ENCODE assay signal across 8 mouse cellular contexts in the genomic region with DNA sequence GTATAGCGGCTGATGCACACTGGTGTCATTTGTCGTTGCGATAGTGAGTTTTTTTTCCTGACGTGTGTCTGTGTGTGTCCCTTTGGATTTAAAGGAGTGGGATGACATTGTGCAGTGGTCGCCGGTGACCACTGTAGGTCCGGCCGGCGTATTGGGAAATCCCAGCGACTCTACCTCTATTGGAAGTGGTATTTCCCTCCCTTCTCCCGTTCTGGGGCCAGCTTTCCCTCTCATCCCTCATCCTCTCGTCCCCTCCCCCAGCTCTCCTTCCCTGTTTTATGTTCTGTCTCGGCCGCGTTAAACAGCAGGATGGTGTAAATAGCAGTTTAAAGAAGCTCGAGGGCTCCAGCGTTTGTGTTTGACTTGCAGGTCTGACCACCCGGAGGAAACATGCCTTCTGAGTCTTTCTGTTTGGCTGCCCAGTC. TPM values are rescaled to one million over a fixed set of nuclear protein-coding genes. Genes with fewer than 3 reads are reported as not detected.
DNase-seq lines count a peak whose midpoint lies in the region; ATAC-seq lines count a peak whose summit lies in the region.

No protein-coding gene starts in this region.

- peak overlapping the region; percentile 91 for H3K27ac ChIP-seq in forebrain, embryonic 12.5 days

- DNase-seq in MEL-GATA-1-ER (ENCODE audit: extremely low read depth, low read depth) = peak; percentile 35
- DNase-seq in brain, adult 2 months (ENCODE audit: low read depth, low spot score) = peak; percentile 58
- DNase-seq in heart, postnatal 14 days = peak; percentile 13 to 24
- peak; percentile 36 to 52 for DNase-seq in kidney, postnatal 36 days
- peak; percentile 10 for DNase-seq in lung, postnatal 25 days (ENCODE audit: low spot score)
- DNase-seq in right cerebral cortex, postnatal 25 days = peak; percentile 11
- no peak for DNase-seq in ovary, adult 18-20 months (ENCODE audit: low spot score)

- intact Hi-C loops in heart, postnatal 14 days (cut with DNase I) = loop anchor here (2.0 kb wide), 1 partner anchor 48 kb away; no protein-coding TSS in a partner anchor

- H3K4me2 ChIP-seq in forebrain, embryonic 12.5 days = peak overlapping the region; percentile 59

- H3K4me3 ChIP-seq in forebrain, embryonic 12.5 days (replicated peaks) = peak overlapping the region; percentile 86

- peak overlapping the region; percentile 77 for H3K9ac ChIP-seq in forebrain, embryonic 12.5 days

- H3K4me1 ChIP-seq in forebrain, embryonic 12.5 days = peaks cover 15% of the 10 kb centered on the region

- 0% methylated on average over 18 of the region's 18 CpGs for WGBS in forebrain, embryonic 12.5 days

- peak; percentile 53 for ATAC-seq in forebrain, embryonic 12.5 days (ENCODE audit: low FRiP score)

- H3K9me3 ChIP-seq in forebrain, embryonic 12.5 days = no peaks in the 10 kb centered on the region

- no peaks in the 10 kb centered on the region for H3K27me3 ChIP-seq in forebrain, embryonic 12.5 days

- H3K36me3 ChIP-seq in forebrain, embryonic 12.5 days (replicated peaks) = no peaks in the 10 kb centered on the region

RNA-seq across cellular contexts. Expression of gene Herc2, which starts 0.5 kb away (rescaled TPM):
- 33.9 and 34.4 TPM in 2 replicates for polyA plus RNA-seq in forebrain, embryonic 12.5 days (2016; fragmentation: Nextera tagmentation; extraction: Ambion mirVana)
- total RNA-seq in heart, postnatal 14 days (2021) = 10 to 100 TPM; 48.9 to 50.3 TPM

RNA-seq across cellular contexts. Expression of gene Nipa1, which starts 30.7 kb away (rescaled TPM):
- 12.1 and 13.0 TPM in 2 replicates for polyA plus RNA-seq in forebrain, embryonic 12.5 days (2016; fragmentation: Nextera tagmentation; extraction: Ambion mirVana)
- 1 to 10 TPM; 4.6 to 4.8 TPM for total RNA-seq in heart, postnatal 14 days (2021)
